Mouse (Mus musculus) frontal cortex, adult (tissue): Measurements from ENCODE around the gene Mmp1b.
A peak's percentile ranks its signal among the peaks of the same experiment; 100 is the strongest.
"Not testable (repeated sequence)": the region's sequence is repeated elsewhere in the genome, so short reads cannot be mapped to it uniquely, and the experiment has no call there.

Source experiments
- ATAC-seq: cut with Nextera tagmentation; 2 replicates; pipeline ENCODE4 v1.9.2; 2017; ENCODE audit warnings: mild to moderate bottlenecking, moderate library complexity, mixed read lengths; ENCODE audit not compliant: low TSS enrichment

Mmp1b gene

DNA sequence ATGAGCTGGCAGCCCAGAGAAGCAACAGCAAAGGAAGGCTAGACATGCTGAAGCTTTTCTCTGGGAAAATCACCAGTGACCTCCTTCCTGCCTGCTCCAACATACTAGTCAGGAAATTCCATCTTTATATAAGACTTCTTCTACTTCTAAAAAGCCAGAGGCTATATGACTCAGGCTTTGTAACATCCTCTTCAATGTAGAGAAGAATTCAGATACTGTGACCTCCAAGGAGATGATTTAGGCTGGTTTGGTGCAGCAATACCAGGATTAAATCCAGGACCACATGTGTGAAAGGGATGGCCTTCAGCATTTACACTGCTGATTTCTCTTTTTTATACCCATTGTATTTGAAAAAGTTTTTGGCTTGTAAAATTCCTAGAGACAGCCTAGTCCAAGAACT, at the start of gene Mmp1b:
TSS of gene Mmp1b (minus strand) at position 101 of the 400 bp plus-strand sequence.
- ATAC-seq = peak; percentile 47; the same call in 1 of the 2 replicates

GRCm38 (mm10) chr9:7396556-7396955, 8.7 kb upstream of the Mmp1b start:
- ATAC-seq = not testable (repeated sequence)

GRCm38 (mm10) chr9:7354535-7354934, 33.3 kb downstream of the Mmp1b start:
- ATAC-seq = peak; percentile 78

GRCm38 (mm10) chr9:7345513-7345912, 42.3 kb downstream of the Mmp1b start:
- no peak for ATAC-seq

GRCm38 (mm10) chr9:7344107-7344506, 43.7 kb downstream of the Mmp1b start, which contains the start of gene Mmp12:
Gene Mmp12, plus strand, starts transcription at chr9:7344381.
- ATAC-seq = no peak

DNA sequence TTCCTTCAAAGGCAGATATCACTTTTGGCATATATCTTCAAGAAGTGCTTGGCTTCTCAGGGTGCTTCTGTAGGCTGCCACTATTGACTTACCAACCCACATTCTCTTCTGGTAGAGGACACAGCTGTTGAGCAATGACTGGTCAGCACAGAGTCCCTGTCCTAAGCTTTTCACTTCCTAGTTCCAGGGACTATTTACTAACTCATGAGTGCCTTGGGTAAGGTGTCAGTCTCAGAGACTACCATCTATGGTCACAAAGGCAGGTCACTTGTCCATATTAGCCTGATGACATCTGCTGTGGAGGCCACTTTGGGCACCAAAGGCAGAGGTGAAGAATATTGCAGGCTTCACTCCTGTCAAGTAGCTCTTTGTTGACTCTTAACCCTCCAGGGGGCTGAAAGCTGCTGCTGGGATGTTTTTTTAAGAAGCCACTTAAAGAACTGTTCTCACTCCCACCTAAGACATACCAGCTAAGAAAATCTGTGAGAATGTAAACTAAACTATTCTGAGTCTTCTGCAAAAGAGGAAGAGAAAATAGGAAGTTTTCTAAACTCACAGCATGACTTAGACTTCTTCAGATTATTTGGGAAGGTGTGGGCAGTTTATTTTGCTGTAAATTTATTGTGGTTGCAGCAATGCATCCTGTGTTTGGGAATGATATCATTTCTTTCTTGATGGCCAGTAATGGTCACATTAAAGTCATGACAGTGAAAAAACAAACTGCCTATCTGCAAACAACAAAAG, 50.9 kb downstream of the Mmp1b start:
- ATAC-seq = 0 out of 2 replicates have a peak, but pooled peaks have one; percentile 31

DNA sequence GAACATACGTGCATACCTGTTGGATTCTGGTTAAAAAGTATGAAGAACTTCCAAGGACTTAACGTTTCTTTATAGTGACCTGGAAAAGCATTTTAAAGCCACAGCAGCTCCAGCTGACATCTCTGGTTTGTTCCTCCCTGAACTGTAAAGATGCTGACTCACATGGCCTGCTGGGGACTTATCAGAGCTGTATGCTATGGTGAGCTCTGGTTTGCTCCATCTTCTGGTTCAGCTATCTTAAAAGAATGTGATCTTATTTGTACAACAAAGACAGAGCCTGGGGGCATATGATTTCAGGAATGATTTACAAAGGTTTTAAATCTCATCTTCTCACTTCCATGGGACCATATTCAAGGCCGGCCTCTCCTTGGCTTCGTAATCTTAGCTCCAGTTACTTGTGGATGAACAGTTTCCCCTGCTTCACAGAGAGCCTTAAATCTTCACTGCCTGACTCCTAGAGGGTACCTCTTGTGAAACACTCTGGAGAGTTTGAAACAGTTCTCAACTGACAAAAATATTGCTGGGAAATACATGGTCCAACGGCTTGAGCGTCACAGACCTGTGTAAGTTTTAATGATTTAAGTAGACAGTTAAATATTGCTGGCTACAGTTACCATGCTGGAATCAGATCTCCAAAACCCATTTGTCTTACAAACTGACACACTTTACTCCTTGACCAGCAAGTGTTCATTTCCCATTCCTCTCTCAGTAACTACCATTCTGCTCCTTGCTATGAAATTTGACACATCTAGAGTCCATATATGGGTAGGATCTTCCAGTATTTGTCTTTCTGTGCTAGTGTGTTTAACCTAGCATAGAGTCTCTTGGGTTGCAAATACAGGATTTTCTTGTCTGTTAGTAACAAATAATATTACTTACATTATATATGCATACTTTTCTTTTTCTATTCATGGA, 51.8 kb downstream of the Mmp1b start:
- no peak for ATAC-seq

GRCm38 (mm10) chr9:7331847-7332246, 56.0 kb downstream of the Mmp1b start:
- ATAC-seq = no peak
